In genomic region chr19:46318586-46319378, GRCm38 (mm10) we compare ENCODE assay signal across 7 mouse cellular contexts. TPM values are rescaled to one million over a fixed set of nuclear protein-coding genes. Genes with fewer than 3 reads are reported as not detected.
DNase-seq lines count a peak whose midpoint lies in the region; ATAC-seq and TF ChIP-seq lines count a peak whose summit lies in the region.

No protein-coding gene starts in this region.

- DNase-seq in NIH3T3 (ENCODE audit: low read depth), result peak; percentile 98
- peak; percentile 96 for DNase-seq in brain, adult 2 months (ENCODE audit: low read depth, low spot score)
- peak; percentile 69 to 96 for DNase-seq in left cerebral cortex, adult 8-10 months (ENCODE audit: low spot score in 2 of 2)
- peak; percentile 59 for DNase-seq in mesoderm, embryonic 11.5 days (ENCODE audit: low read depth, low spot score)
- peak; percentile 86 for DNase-seq in stomach, postnatal 0 days (ENCODE audit: low spot score)

- H3K4me3 ChIP-seq in forebrain, embryonic 16.5 days (replicated peaks; ENCODE audit: low read length), result peak overlapping the region; percentile 55
- peak overlapping the region; percentile 66 for H3K4me3 ChIP-seq in hindbrain, embryonic 15.5 days
- H3K4me3 ChIP-seq in stomach, postnatal 0 days (ENCODE audit: low read depth, low read length), result peak overlapping the region; percentile 60

- peak overlapping the region; percentile 79 for H3K4me2 ChIP-seq in forebrain, embryonic 16.5 days (ENCODE audit: low read length)
- peak overlapping the region; percentile 82 for H3K4me2 ChIP-seq in hindbrain, embryonic 15.5 days
- peak overlapping the region; percentile 64 for H3K4me2 ChIP-seq in stomach, postnatal 0 days (replicated peaks; ENCODE audit: low read depth)

- peak overlapping the region; percentile 27; the same call in 1 of the 2 replicates for H3K27ac ChIP-seq in forebrain, embryonic 16.5 days (ENCODE audit: low read length)
- H3K27ac ChIP-seq in hindbrain, embryonic 15.5 days (replicated peaks), result peak overlapping the region; percentile 79
- H3K27ac ChIP-seq in stomach, postnatal 0 days (replicated peaks), result peak overlapping the region; percentile 89

- 11% methylated on average over 16 of the region's 16 CpGs for WGBS in forebrain, embryonic 16.5 days
- 11% methylated on average over 16 of the region's 16 CpGs for WGBS in hindbrain, embryonic 15.5 days
- 9% methylated on average over 16 of the region's 16 CpGs for WGBS in stomach, postnatal 0 days

- no peaks in the 10 kb centered on the region for H3K9me3 ChIP-seq in forebrain, embryonic 16.5 days (ENCODE audit: control insufficient read depth, low read length)
- no peaks in the 10 kb centered on the region for H3K9me3 ChIP-seq in hindbrain, embryonic 15.5 days
- no peaks in the 10 kb centered on the region for H3K9me3 ChIP-seq in stomach, postnatal 0 days (ENCODE audit: control insufficient read depth, low read length)

- no peak for TF ChIP-seq EP300 in stomach, postnatal 0 days (optimal IDR thresholded peaks at IDR 0.05)

- peaks cover 65% of the 10 kb centered on the region for H3K4me1 ChIP-seq in forebrain, embryonic 16.5 days (replicated peaks; ENCODE audit: control insufficient read depth, insufficient read depth, low read length)
- H3K4me1 ChIP-seq in hindbrain, embryonic 15.5 days (replicated peaks), result peaks cover 87% of the 10 kb centered on the region
- peaks cover 6% of the 10 kb centered on the region; the same call in 1 of the 2 replicates for H3K4me1 ChIP-seq in stomach, postnatal 0 days (replicated peaks; ENCODE audit: control insufficient read depth, insufficient read depth)

- 0 out of 2 replicates have a peak overlapping the region, but pooled peaks have one; percentile 33 for H3K9ac ChIP-seq in forebrain, embryonic 16.5 days (replicated peaks; ENCODE audit: low read depth, low read length)
- 0 out of 2 replicates have a peak overlapping the region, but pooled peaks have one; percentile 60 for H3K9ac ChIP-seq in hindbrain, embryonic 15.5 days
- H3K9ac ChIP-seq in stomach, postnatal 0 days (ENCODE audit: low read length), result peak overlapping the region; percentile 13

- ATAC-seq in forebrain, embryonic 16.5 days, result peak; percentile 53
- ATAC-seq in hindbrain, embryonic 15.5 days (ENCODE audit: low FRiP score, low read depth), result peak; percentile 32; the same call in 1 of the 2 replicates
- peak; percentile 35 for ATAC-seq in stomach, postnatal 0 days (ENCODE audit: low FRiP score, low TSS enrichment)

- H3K36me3 ChIP-seq in forebrain, embryonic 16.5 days (ENCODE audit: control insufficient read depth, insufficient read depth), result no peaks in the 10 kb centered on the region
- H3K36me3 ChIP-seq in hindbrain, embryonic 15.5 days, result peaks cover 4% of the 10 kb centered on the region; the same call in 1 of the 2 replicates
- H3K36me3 ChIP-seq in stomach, postnatal 0 days (ENCODE audit: control insufficient read depth, insufficient read depth, low read length), result no peaks in the 10 kb centered on the region

- peaks cover 56% of the 10 kb centered on the region for H3K27me3 ChIP-seq in forebrain, embryonic 16.5 days (replicated peaks; ENCODE audit: control insufficient read depth, insufficient read depth, low read length)
- peaks cover 36% of the 10 kb centered on the region for H3K27me3 ChIP-seq in hindbrain, embryonic 15.5 days
- H3K27me3 ChIP-seq in stomach, postnatal 0 days (ENCODE audit: control insufficient read depth, insufficient read depth, low read length), result peaks cover 3% of the 10 kb centered on the region; the same call in 1 of the 2 replicates

- TF ChIP-seq CTCF in stomach, postnatal 0 days (IDR thresholded peaks at IDR 0.05; ENCODE audit: low read depth), result no peak

RNA-seq across cellular contexts. Expression of gene Psd, which starts 8.2 kb away (rescaled TPM):
- polyA plus RNA-seq in forebrain, embryonic 16.5 days (2015; fragmentation: Nextera tagmentation; extraction: Ambion mirVana), result 74.1 and 89.8 TPM in 2 replicates
- polyA plus RNA-seq in hindbrain, embryonic 15.5 days (2015; fragmentation: Nextera tagmentation; extraction: Ambion mirVana), result 119 and 145 TPM in 2 replicates
- total RNA-seq in left cerebral cortex, adult 8-10 months (2022), result 100 to 1,000 TPM; 550 to 592 (median 567) TPM
- polyA plus RNA-seq in stomach, postnatal 0 days (2015; fragmentation: Nextera tagmentation; extraction: Ambion mirVana), result 44.9 and 59.2 TPM in 2 replicates

RNA-seq across cellular contexts. Expression of gene Fbxl15, which starts 9.2 kb away (rescaled TPM):
- 40.1 and 44.2 TPM in 2 replicates for polyA plus RNA-seq in forebrain, embryonic 16.5 days (2015; fragmentation: Nextera tagmentation; extraction: Ambion mirVana)
- polyA plus RNA-seq in hindbrain, embryonic 15.5 days (2015; fragmentation: Nextera tagmentation; extraction: Ambion mirVana), result 47.1 and 51.8 TPM in 2 replicates
- total RNA-seq in left cerebral cortex, adult 8-10 months (2022), result 10 to 100 TPM; 23.7 to 27.6 (median 25.1) TPM
- 13.2 and 14.8 TPM in 2 replicates for polyA plus RNA-seq in stomach, postnatal 0 days (2015; fragmentation: Nextera tagmentation; extraction: Ambion mirVana)

RNA-seq across cellular contexts. Expression of gene Nfkb2, which starts 14.7 kb away (rescaled TPM):
- polyA plus RNA-seq in forebrain, embryonic 16.5 days (2015; fragmentation: Nextera tagmentation; extraction: Ambion mirVana), result 1.8 and 1.9 TPM in 2 replicates
- 2.8 and 3.3 TPM in 2 replicates for polyA plus RNA-seq in hindbrain, embryonic 15.5 days (2015; fragmentation: Nextera tagmentation; extraction: Ambion mirVana)
- 1 to 10 TPM; 1.9 to 3.3 (median 2.2) TPM for total RNA-seq in left cerebral cortex, adult 8-10 months (2022)
- 11.4 and 11.6 TPM in 2 replicates for polyA plus RNA-seq in stomach, postnatal 0 days (2015; fragmentation: Nextera tagmentation; extraction: Ambion mirVana)

RNA-seq across cellular contexts. Expression of gene Cuedc2, which starts 19.7 kb away (rescaled TPM):
- 375 and 392 TPM in 2 replicates for polyA plus RNA-seq in forebrain, embryonic 16.5 days (2015; fragmentation: Nextera tagmentation; extraction: Ambion mirVana)
- polyA plus RNA-seq in hindbrain, embryonic 15.5 days (2015; fragmentation: Nextera tagmentation; extraction: Ambion mirVana), result 336 and 347 TPM in 2 replicates
- 100 to 1,000 TPM; 187 to 201 (median 192) TPM for total RNA-seq in left cerebral cortex, adult 8-10 months (2022)
- polyA plus RNA-seq in stomach, postnatal 0 days (2015; fragmentation: Nextera tagmentation; extraction: Ambion mirVana), result 75.3 and 77.5 TPM in 2 replicates

RNA-seq across cellular contexts. Expression of gene Mfsd13a, which starts 22.1 kb away (rescaled TPM):
- 12.2 and 12.3 TPM in 2 replicates for polyA plus RNA-seq in forebrain, embryonic 16.5 days (2015; fragmentation: Nextera tagmentation; extraction: Ambion mirVana)
- 12.3 and 12.5 TPM in 2 replicates for polyA plus RNA-seq in hindbrain, embryonic 15.5 days (2015; fragmentation: Nextera tagmentation; extraction: Ambion mirVana)
- 10 to 100 TPM; 28.9 to 29.9 (median 29.5) TPM for total RNA-seq in left cerebral cortex, adult 8-10 months (2022)
- 5.3 and 7.7 TPM in 2 replicates for polyA plus RNA-seq in stomach, postnatal 0 days (2015; fragmentation: Nextera tagmentation; extraction: Ambion mirVana)

Comparison
In these comparisons a context has a peak if more than half of its experiments do, and no peak if none do; other contexts are left out.
1. Peak in every context shown above with its lines: DNase-seq, ATAC-seq, H3K4me3 ChIP-seq and H3K27ac ChIP-seq.
2. H3K27ac ChIP-seq: peak in every context shown above with its lines; median percentile 89 in stomach, postnatal 0 days; 79 in hindbrain, embryonic 15.5 days; 27 in forebrain, embryonic 16.5 days.